Mouse (Mus musculus) CH12.LX (cell line): ENCODE measurements at regions not wholly inside any gene's neighbourhood (a gene's known extent, or its start where the extent isn't known, plus 50 kb on each side); places are given as distances from the start of the nearest gene placed in this dataset.

ENCODE experiments used
- DNase-seq: peaks from one replicate; pipeline ENCODE4 v3.0.0-alpha.2; 2013; ENCODE audit errors: extremely low read depth
- H3K27ac ChIP-seq: 2 replicates; pipeline ENCODE4 v1.5.1; 2012; ENCODE audit warnings: low read depth, mild to moderate bottlenecking, control low read depth, moderate library complexity; ENCODE audit not compliant: insufficient read depth
- H3K27me3 ChIP-seq: replicated peaks from 2 replicates; pipeline ENCODE3; 2012; ENCODE audit warnings: inconsistent platforms
- H3K36me3 ChIP-seq, 2 experiments: replicated peaks in 1 of 2; 2 replicates each; pipeline versions ENCODE3 to v1.6.1; 2012; ENCODE audit warnings: inconsistent platforms in 1 of 2, low read length in 1 of 2, mild to moderate bottlenecking in 1 of 2, mixed read lengths in 1 of 2, moderate library complexity in 1 of 2; ENCODE audit not compliant: control insufficient read depth in 1 of 2, insufficient read depth in 1 of 2
- H3K4me1 ChIP-seq, 2 experiments: 2 replicates each; pipeline ENCODE4 v1.6.1; 2012; ENCODE audit warnings: inconsistent platforms in 1 of 2, moderate library complexity in 1 of 2; ENCODE audit not compliant: insufficient read depth in 2 of 2, control insufficient read depth in 1 of 2
- H3K4me2 ChIP-seq: 2 replicates; pipeline ENCODE4 v1.6.1; 2012; ENCODE audit warnings: low read depth, mild to moderate bottlenecking, control low read depth; ENCODE audit not compliant: poor library complexity, insufficient read depth, severe bottlenecking
- H3K4me3 ChIP-seq, 3 experiments: fragments of 150-350 bp in 1 of 3; sonication (generic) in 1 of 3; replicated peaks in 1 of 3; 2 replicates each; pipeline versions ENCODE3 to v1.5.1; 2011 to 2012; ENCODE audit warnings: low read depth in 2 of 3, low read length in 2 of 3, mild to moderate bottlenecking in 2 of 3, moderate library complexity in 2 of 3, control low read depth in 1 of 3, improper control_type of control experiment in 1 of 3, inconsistent platforms in 1 of 3, mixed read lengths in 1 of 3; ENCODE audit not compliant: poor library complexity in 1 of 3
- H3K79me2 ChIP-seq: replicated peaks from 2 replicates; pipeline ENCODE4 v1.6.1; 2012; ENCODE audit warnings: mild to moderate bottlenecking, moderate library complexity; ENCODE audit not compliant: control insufficient read depth, poor library complexity, insufficient read depth, severe bottlenecking; ENCODE audit errors: extremely low read depth
- H3K9ac ChIP-seq: 2 replicates; pipeline ENCODE4 v1.6.1; 2012; ENCODE audit warnings: low read depth, mild to moderate bottlenecking, control low read depth, moderate library complexity; ENCODE audit not compliant: insufficient read depth
- H3K9me3 ChIP-seq: replicated peaks from 2 replicates; pipeline ENCODE3; 2012; ENCODE audit warnings: low read length, inconsistent platforms, mixed read lengths
- BHLHE40 ChIP-seq: IDR thresholded peaks from 2 replicates; pipeline ENCODE4 v1.6.1; 2011; ENCODE audit warnings: mild to moderate bottlenecking, low read depth, low read length, improper control_type of control experiment
- CHD1 ChIP-seq: IDR thresholded peaks from 2 replicates; pipeline ENCODE4 v1.6.1; 2012; ENCODE audit warnings: low read depth, low read length, improper control_type of control experiment, inconsistent platforms
- CHD2 ChIP-seq: IDR thresholded peaks from 2 replicates; pipeline ENCODE4 v1.6.1; 2011; ENCODE audit warnings: low read length, improper control_type of control experiment
- E2F4 ChIP-seq: IDR thresholded peaks from 2 replicates; pipeline ENCODE4 v1.6.1; 2011; ENCODE audit warnings: low read depth, low read length, improper control_type of control experiment; ENCODE audit not compliant: insufficient replicate concordance
- ELF1 ChIP-seq: IDR thresholded peaks from 2 replicates; pipeline ENCODE4 v1.6.1; 2014; ENCODE audit warnings: low read depth, mild to moderate bottlenecking, inconsistent platforms, low read length, improper control_type of control experiment
- EP300 ChIP-seq: IDR thresholded peaks from 2 replicates; pipeline ENCODE4 v1.6.1; 2011; ENCODE audit warnings: low read length, improper control_type of control experiment
- ETS1 ChIP-seq: conservative IDR thresholded peaks from 2 replicates; pipeline ENCODE4 v1.6.1; 2012; ENCODE audit warnings: low read depth, mild to moderate bottlenecking, inconsistent platforms, low read length, improper control_type of control experiment, moderate library complexity
- GABPA ChIP-seq: IDR thresholded peaks from 2 replicates; pipeline ENCODE4 v1.6.1; 2012; ENCODE audit warnings: low read depth, low read length, improper control_type of control experiment, inconsistent platforms; ENCODE audit not compliant: insufficient replicate concordance
- IRF4 ChIP-seq: IDR thresholded peaks from 2 replicates; pipeline ENCODE4 v1.6.1; 2014; ENCODE audit warnings: low read depth, mild to moderate bottlenecking, inconsistent platforms, low read length, improper control_type of control experiment
- JUND ChIP-seq: conservative IDR thresholded peaks from 2 replicates; pipeline ENCODE4 v1.6.1; 2011; ENCODE audit warnings: low read depth, low read length, improper control_type of control experiment
- KAT2A ChIP-seq: IDR thresholded peaks from 2 replicates; pipeline ENCODE4 v1.6.1; 2012; ENCODE audit warnings: low read length, improper control_type of control experiment, inconsistent platforms; ENCODE audit not compliant: insufficient replicate concordance
- MAFK ChIP-seq: IDR thresholded peaks from 2 replicates; pipeline ENCODE4 v1.6.1; 2011; ENCODE audit warnings: low read length, improper control_type of control experiment; ENCODE audit not compliant: insufficient replicate concordance
- MAZ ChIP-seq: IDR thresholded peaks from 2 replicates; pipeline ENCODE4 v1.6.1; 2012; ENCODE audit warnings: low read depth, mild to moderate bottlenecking, inconsistent platforms, low read length, improper control_type of control experiment, moderate library complexity
- MEF2A ChIP-seq: IDR thresholded peaks from 2 replicates; pipeline ENCODE4 v1.6.1; 2014; ENCODE audit warnings: low read depth, mild to moderate bottlenecking, inconsistent platforms, low read length, improper control_type of control experiment, borderline replicate concordance
- MXI1 ChIP-seq: IDR thresholded peaks from 2 replicates; pipeline ENCODE4 v1.6.1; 2011; ENCODE audit warnings: mild to moderate bottlenecking, low read depth, low read length, improper control_type of control experiment
- NELFE ChIP-seq: IDR thresholded peaks from 2 replicates; pipeline ENCODE4 v1.6.1; 2011; ENCODE audit warnings: low read depth, low read length, improper control_type of control experiment
- NRF1 ChIP-seq: IDR thresholded peaks from 2 replicates; pipeline ENCODE4 v1.6.1; 2014; ENCODE audit warnings: low read depth, mild to moderate bottlenecking, inconsistent platforms, low read length, improper control_type of control experiment, moderate library complexity
- POLR2AphosphoS2 ChIP-seq: IDR thresholded peaks from 2 replicates; pipeline ENCODE4 v1.6.1; 2011; ENCODE audit warnings: low read depth, low read length, improper control_type of control experiment
- RAD21 ChIP-seq: IDR thresholded peaks from 2 replicates; pipeline ENCODE4 v1.6.1; 2011; ENCODE audit warnings: low read depth, mild to moderate bottlenecking, low read length, improper control_type of control experiment, moderate library complexity
- RCOR1 ChIP-seq: conservative IDR thresholded peaks from 2 replicates; pipeline ENCODE4 v1.6.1; 2012; ENCODE audit warnings: low read depth, mild to moderate bottlenecking, inconsistent platforms, low read length, improper control_type of control experiment
- SIN3A ChIP-seq: IDR thresholded peaks from 2 replicates; pipeline ENCODE4 v1.6.1; 2012; ENCODE audit warnings: low read length, improper control_type of control experiment, inconsistent platforms
- SMC3 ChIP-seq: IDR thresholded peaks from 2 replicates; pipeline ENCODE4 v1.6.1; 2011; ENCODE audit warnings: low read depth, low read length, improper control_type of control experiment
- TCF12 ChIP-seq: IDR thresholded peaks from 2 replicates; pipeline ENCODE4 v1.6.1; 2014; ENCODE audit warnings: low read depth, mild to moderate bottlenecking, inconsistent platforms, low read length, improper control_type of control experiment
- USF1 ChIP-seq: IDR thresholded peaks from 2 replicates; pipeline ENCODE4 v1.6.1; 2014; ENCODE audit warnings: low read depth, mild to moderate bottlenecking, inconsistent platforms, low read length, improper control_type of control experiment
- ZKSCAN1 ChIP-seq: IDR thresholded peaks from 2 replicates; pipeline ENCODE4 v1.6.1; 2012; ENCODE audit warnings: low read depth, inconsistent platforms, low read length, improper control_type of control experiment, borderline replicate concordance
- ZNF384 ChIP-seq: IDR thresholded peaks from 2 replicates; pipeline ENCODE4 v1.6.1; 2012; ENCODE audit warnings: low read depth, low read length, improper control_type of control experiment, inconsistent platforms
- dilution Hi-C: fragments of 300-500 bp; cut with MboI; formaldehyde crosslinking; loops from 2 replicates; pipeline ENCODE4 v1.14.3; 2020; ENCODE audit warnings: low sequenced_read_pairs; ENCODE audit not compliant: extremely low pct_unique_long_range_greater_than_20kb, extremely low pct_ligation_motif_present
- in situ Hi-C: fragments of 300-500 bp; cut with MboI; formaldehyde crosslinking; loops from 3 replicates; pipeline ENCODE4 v1.14.3; 2019; ENCODE audit warnings: low sequenced_read_pairs, low pct_ligation_motif_present, low pct_unique_long_range_greater_than_20kb, mixed read lengths

GRCm38 (mm10) chr12:17488203-17488602, 56.4 kb upstream of the Odc1 start:
- H3K4me3 ChIP-seq = no peak overlapping the region
- H3K79me2 ChIP-seq = no peaks in the 10 kb centered on the region
- H3K27ac ChIP-seq = no peak overlapping the region
- dilution Hi-C loops (no loop called here), in situ Hi-C loops (no loop called here)
- peaks cover 12 to 77% of the 10 kb centered on the region in 2 experiments for H3K4me1 ChIP-seq
- no peak overlapping the region for H3K4me2 ChIP-seq
- no peak for DNase-seq
- peaks cover 4% of the 10 kb centered on the region for H3K9me3 ChIP-seq
- H3K27me3 ChIP-seq = no peaks in the 10 kb centered on the region
- H3K36me3 ChIP-seq = no peaks in the 10 kb centered on the region
- no peak overlapping the region for H3K9ac ChIP-seq
- TF ChIP-seq SIN3A (no peak), ELF1 (no peak), USF1 (no peak), CHD1 (no peak), KAT2A (no peak), ZNF384 (no peak; the same call in 1 of the 2 replicates), MAZ (no peak), JUND (no peak), GABPA (no peak), RCOR1 (no peak), MXI1 (no peak), ETS1 (no peak), E2F4 (no peak), NELFE (no peak), BHLHE40 (no peak), CHD2 (no peak), SMC3 (no peak), MAFK (no peak), MEF2A (no peak)

GRCm38 (mm10) chr12:17489971-17490370, 54.6 kb upstream of the Odc1 start:
- H3K9ac ChIP-seq = no peak overlapping the region

More at GRCm38 (mm10) chr12:17489971-17490370, 54.6 kb upstream of the Odc1 start:
- dilution Hi-C loops (no loop called here), in situ Hi-C loops (no loop called here)
- Histone ChIP-seq H3K4me3 (no peak overlapping the region), H3K4me2 (no peak overlapping the region), H3K36me3 (no peaks in the 10 kb centered on the region), H3K27me3 (no peaks in the 10 kb centered on the region), H3K9me3 (peaks cover 4% of the 10 kb centered on the region), H3K79me2 (no peaks in the 10 kb centered on the region), H3K27ac (no peak overlapping the region), H3K4me1 (peaks cover 8 to 77% of the 10 kb centered on the region in 2 experiments)
- TF ChIP-seq POLR2AphosphoS2 = no peak
- TF ChIP-seq JUND = no peak
- TF ChIP-seq EP300 = no peak
- TF ChIP-seq TCF12 = no peak
- TF ChIP-seq GABPA = no peak
- no peak for TF ChIP-seq MEF2A
- TF ChIP-seq ZKSCAN1 = no peak
- no peak for TF ChIP-seq ETS1
- no peak for TF ChIP-seq IRF4
- no peak for TF ChIP-seq MAFK
- no peak for TF ChIP-seq SMC3
- no peak for TF ChIP-seq NRF1
- no peak for TF ChIP-seq RAD21
- TF ChIP-seq BHLHE40 = no peak
- DNase-seq = no peak
